Mouse (Mus musculus) mature B cell (primary cell): ENCODE measurements around the gene Gvin1.
"Not testable (repeated sequence)": the region's sequence is repeated elsewhere in the genome, so short reads cannot be mapped to it uniquely, and the experiment has no call there.

Source experiments
- in situ Hi-C: fragments of 300-500 bp; cut with MboI; formaldehyde crosslinking; loops from 2 replicates; pipeline ENCODE4 v1.14.3; 2019

Gvin1 gene

DNA sequence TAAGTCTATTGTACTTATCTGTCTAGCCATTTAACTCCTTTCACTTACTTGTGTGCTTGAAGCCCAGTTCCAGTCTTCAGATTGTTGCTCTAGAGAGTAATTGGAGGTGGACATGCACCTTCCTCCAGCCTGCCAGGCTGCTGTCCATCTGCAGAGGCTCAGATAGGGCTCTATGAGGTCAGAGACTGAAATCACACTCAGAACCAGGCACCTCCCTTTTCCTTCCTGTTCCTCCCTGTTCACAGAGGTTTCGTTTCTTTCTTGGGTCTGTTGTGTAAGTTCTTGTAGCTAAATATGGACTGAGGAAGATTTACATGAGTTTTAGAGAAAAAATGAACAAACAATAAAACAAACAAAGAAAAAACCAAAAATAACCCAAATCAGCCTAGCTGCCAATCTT lies at the start of gene Gvin1:
Gvin1 (minus strand) TSS at position 150 of the 400 bp plus-strand sequence.
- in situ Hi-C loops: not testable (repeated sequence)

GRCm38 (mm10) chr7:106251844-106252517 lies 36.9 kb upstream of the Gvin1 start:
- in situ Hi-C loops: no loop called here

GRCm38 (mm10) chr7:106248922-106249321 lies 33.8 kb upstream of the Gvin1 start:
- in situ Hi-C loops: no loop called here

DNA sequence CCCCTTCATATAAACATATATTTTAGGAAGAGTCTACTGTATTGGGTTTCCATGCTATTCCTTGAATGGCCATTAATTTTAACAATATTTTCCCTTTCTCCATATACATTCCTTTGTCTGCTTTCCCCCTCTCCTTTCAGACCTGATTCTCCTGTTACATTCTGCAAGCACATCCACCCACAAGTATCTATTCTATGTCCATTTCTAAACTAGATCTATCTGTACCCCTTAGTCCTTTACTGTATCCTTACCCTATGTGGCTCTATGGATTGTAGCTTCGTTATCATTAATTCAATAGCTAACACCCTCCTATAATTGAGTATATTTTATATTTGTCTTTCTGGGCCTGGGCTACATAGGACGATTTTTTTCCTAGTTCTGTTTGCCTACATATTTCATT lies 33.1 kb upstream of the Gvin1 start:
- in situ Hi-C loops: no loop called here

- in situ Hi-C loops: no loop called here
Observed at GRCm38 (mm10) chr7:106245601-106246000, 30.5 kb upstream of the Gvin1 start.

DNA sequence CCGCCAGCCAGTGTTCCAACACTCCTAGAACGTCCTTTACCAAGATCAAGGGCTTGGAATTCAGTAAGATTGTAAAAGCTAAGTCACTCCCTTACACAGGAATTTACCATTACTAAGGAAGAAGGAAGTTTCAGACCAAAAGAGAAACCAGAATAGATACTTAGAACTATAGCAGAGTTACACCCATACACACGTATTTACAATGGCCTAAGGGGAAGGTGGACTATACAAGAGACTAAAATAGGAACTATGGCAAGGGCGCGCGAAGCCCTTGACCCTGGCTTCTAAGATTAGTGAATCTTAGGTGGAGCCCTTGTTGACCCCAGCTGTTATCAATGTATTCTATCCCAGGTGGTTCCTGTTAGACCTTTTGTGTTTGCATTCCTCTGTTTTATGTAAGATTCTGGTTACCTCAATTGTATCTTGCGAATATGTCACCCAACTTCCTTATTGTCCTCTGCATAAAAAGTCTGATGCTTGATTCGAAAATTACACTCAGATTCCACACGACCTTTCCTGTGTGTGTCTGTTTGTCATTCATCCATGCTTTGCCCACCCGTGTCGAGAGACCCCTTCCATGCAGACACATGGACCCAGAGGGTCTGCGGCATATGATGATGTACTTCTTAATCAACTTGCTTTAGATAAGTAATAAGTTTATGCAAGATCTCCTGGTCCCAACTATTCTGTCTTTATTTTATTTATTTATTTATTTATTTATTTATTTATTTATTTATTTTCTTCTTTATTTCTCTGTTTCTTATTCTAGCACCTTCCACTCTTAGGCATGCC lies 25.6 kb upstream of the Gvin1 start:
- in situ Hi-C loops: not testable (repeated sequence)

- in situ Hi-C loops: no loop called here
Observed at GRCm38 (mm10) chr7:106237192-106237465, 22.0 kb upstream of the Gvin1 start.

- in situ Hi-C loops: no loop called here
Observed at GRCm38 (mm10) chr7:106236327-106237191, 21.4 kb upstream of the Gvin1 start.

GRCm38 (mm10) chr7:106235596-106235995 lies 20.5 kb upstream of the Gvin1 start:
- in situ Hi-C loops: no loop called here

GRCm38 (mm10) chr7:106215910-106216309 lies 784 bp upstream of the Gvin1 start:
- in situ Hi-C loops: not testable (repeated sequence)

DNA sequence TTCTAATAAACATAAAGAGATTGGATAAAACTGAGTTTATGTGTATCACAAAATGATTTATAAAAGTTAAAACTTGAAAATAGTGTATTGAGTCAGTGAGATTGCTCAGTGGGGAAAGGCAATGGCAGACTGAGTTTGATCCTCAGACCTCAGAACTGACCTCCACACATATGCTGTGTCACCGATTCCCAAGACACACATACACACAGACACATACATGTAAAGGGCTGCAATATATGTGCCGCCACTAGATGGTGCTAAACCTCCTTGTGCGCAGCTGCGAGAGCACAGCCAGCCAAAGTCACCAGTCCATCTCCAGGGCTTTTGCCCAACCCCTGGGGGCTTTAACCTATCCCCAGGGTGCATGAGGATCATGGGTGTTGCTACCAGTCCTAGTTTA lies 1.4 kb downstream of the Gvin1 start:
- in situ Hi-C loops: not testable (repeated sequence)

DNA sequence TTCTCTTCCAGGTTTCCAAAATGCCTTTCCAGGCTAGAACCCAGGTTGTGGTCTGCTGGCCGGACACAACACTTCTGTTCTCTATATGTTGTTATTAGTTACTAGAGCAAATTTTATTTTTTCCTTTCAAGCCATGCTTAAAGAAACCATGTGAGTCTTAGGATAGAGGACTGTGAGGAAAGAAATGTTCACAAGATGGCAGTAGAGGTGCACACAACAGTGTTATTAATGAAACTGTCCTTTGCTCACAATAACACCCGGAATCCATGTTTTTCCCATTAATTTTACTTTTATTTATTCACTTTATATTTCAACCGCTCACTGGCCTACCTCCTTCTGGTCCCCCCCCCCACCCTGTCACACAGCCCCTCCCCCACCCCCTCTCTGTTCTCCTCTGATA lies 8.5 kb downstream of the Gvin1 start:
- in situ Hi-C loops: not testable (repeated sequence)

GRCm38 (mm10) chr7:106177065-106177464 lies 38.1 kb downstream of the Gvin1 start:
- in situ Hi-C loops: not testable (repeated sequence)

DNA sequence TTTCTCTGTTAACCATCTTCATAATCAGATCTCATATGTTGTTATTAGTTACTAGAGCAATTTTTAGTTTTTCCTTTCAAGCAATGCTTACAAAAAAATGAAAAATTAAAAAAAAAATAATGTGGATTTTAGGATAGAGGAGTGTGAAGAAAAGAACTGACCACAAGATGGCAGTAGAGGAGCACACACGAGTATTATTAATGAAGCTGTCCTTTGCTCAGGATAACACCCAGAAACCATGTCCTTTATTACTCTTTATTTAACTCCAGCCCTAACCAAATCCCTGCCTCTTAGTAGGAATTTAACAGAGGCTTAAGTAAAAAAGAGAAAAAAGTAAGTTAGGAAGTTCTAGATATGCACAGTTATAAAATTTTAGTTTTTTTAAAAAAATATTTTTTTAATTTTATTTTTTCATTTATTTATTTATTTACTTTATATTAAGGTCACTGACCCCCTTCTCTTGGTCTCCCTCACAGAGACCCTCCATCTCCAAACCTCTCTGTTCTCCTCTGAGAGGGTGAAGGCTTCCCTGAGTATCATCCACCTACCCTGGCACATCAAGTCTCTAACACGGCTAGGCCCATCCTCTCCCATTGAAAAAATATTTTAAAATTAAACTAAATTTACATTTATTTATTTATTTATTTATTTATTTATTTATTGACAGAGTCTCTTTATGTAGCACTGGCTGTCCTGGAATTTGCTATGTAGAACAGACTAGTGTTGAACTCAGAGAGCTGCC lies 69.9 kb downstream of the Gvin1 start:
- in situ Hi-C loops: not testable (repeated sequence)

GRCm38 (mm10) chr7:106141128-106141895 lies 73.8 kb downstream of the Gvin1 start:
- in situ Hi-C loops: not testable (repeated sequence)

DNA sequence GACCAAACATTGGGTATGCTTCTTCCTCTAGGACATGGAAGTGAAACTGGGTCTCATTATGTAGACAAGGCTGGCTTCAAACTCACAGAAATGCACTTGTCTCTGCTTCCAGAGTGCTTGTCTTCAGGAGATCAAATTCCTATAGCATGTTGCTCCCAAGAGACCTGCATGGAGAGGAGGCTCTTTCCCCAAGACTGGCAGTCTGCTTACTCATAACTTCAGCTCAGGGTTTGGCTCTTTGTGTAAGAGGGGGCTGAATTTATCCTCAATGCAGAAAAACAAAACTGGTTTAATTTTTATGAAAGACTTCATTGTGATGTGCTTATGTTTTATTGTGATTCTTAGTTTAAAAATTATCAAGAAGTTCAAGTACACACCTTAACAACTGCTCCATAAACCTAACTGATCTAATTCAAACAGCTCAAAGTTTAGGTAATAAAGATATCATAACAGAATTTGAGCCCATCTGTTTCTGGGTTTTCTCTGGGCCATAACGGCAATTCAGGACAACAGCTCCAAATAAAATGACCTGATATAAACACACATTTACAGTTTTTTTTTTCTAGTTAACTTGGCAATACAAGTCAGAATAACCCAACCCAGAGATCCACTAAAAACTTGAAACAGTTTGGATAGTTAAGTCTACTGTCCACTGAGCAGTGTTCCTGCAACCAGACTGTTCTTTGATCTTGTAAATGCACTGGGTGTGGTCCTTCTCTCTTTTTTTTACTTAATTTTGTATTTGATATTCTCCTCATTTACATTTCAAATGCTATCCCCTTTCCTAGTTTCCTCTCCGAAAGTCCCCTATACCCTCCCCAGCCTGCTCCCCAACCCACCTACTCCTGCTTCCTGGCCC lies 97.8 kb downstream of the Gvin1 start:
- in situ Hi-C loops: not testable (repeated sequence)
